Comparison of ENCODE assay signal across 15 mouse cellular contexts in the genomic region with DNA sequence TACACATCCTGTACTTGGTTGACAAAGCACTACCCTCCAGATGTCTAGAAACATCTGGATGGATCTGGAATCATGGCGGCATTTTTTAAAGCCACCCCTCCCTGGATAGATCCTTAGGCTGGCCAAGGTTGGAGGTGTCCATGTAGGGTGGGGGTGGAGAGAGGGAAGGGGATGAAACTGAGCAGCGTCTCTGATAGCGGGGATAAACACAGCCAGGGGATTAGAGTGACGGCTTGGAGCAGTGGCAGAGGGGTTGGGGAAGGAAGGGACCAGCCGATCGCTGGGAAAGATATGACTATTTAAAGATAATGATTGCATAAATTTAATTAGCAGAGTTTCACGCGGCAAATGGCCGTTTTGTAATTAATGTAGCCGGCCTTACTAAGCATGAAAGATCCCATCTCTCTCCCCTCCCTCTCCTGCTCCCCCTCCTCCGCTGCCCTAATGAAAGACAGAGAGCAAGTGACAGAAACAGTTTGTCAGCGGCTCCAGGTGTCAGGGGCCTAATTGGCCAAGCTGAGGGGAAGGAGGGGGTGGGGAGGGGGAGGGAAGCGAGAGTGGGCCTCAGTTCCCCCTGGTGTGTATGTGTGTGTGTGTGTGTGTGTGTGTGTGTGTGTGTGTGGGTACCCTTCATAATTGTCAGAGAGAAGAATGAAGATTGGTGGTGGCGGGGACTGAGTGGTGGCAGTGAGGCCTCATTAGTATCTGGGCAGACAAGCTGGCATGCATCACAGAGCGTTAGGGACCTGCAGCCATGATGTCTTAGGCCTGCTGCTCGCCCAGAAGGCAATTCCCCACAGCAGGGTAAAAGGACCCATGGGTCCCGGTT.
DNase-seq lines count a peak whose midpoint lies in the region; ATAC-seq lines count a peak whose summit lies in the region.
"Had no signal": no experiment of that assay in that cellular context is flagged by ENCODE, and none has a peak within 500 bp of the region (broad histone marks: within the 10 kb centered on the region; RNA-seq: fewer than 3 reads in every experiment).

No protein-coding gene starts in this region.

- DNase-seq in heart, adult 11 months: peak; percentile 85
- no peak for DNase-seq in heart, adult 18-20 months
- no peak for DNase-seq in forebrain, embryonic 10.5 days (ENCODE audit: extremely low spot score, low spot score)
- DNase-seq in hindbrain, embryonic 14.5 days (ENCODE audit: low spot score): peak; percentile 51
- DNase-seq in layer of hippocampus, postnatal 36 days: no peak
- DNase-seq: cerebellum, adult 9-10 months; gastrocnemius, postnatal 10 days; kidney, adult 18-20 months; lung, embryonic 14.5 days; thymus, adult 18-20 months had no signal

- H3K36me3 ChIP-seq in forebrain, embryonic 10.5 days (replicated peaks): no peaks in the 10 kb centered on the region
- no peaks in the 10 kb centered on the region for H3K36me3 ChIP-seq in hindbrain, embryonic 14.5 days (replicated peaks; ENCODE audit: control insufficient read depth, insufficient read depth)
- H3K36me3 ChIP-seq in neural tube, embryonic 12.5 days: peaks cover 6% of the 10 kb centered on the region; the same call in 1 of the 2 replicates
- H3K36me3 ChIP-seq: G1E; limb, embryonic 13.5 days had no signal

- WGBS in forebrain, embryonic 10.5 days: 15% methylated on average over 17 of the region's 17 CpGs
- WGBS in hindbrain, embryonic 14.5 days: 9% methylated on average over 16 of the region's 17 CpGs
- WGBS in neural tube, embryonic 12.5 days: 13% methylated on average over 17 of the region's 17 CpGs

- H3K9ac ChIP-seq in hindbrain, embryonic 14.5 days: no peak overlapping the region
- 0 out of 2 replicates have a peak overlapping the region, but pooled peaks have one; percentile 13 for H3K9ac ChIP-seq in neural tube, embryonic 12.5 days
- H3K9ac ChIP-seq: limb, embryonic 13.5 days; lung, embryonic 14.5 days had no signal

- no peaks in the 10 kb centered on the region for H3K9me3 ChIP-seq in forebrain, embryonic 10.5 days
- H3K9me3 ChIP-seq in hindbrain, embryonic 14.5 days (ENCODE audit: control insufficient read depth, low read length): no peaks in the 10 kb centered on the region
- no peaks in the 10 kb centered on the region for H3K9me3 ChIP-seq in neural tube, embryonic 12.5 days
- H3K9me3 ChIP-seq: limb, embryonic 13.5 days had no signal

- ATAC-seq in hindbrain, embryonic 14.5 days (ENCODE audit: low FRiP score): peak; percentile 39; the same call in 1 of the 2 replicates
- ATAC-seq in neural tube, embryonic 12.5 days (ENCODE audit: low FRiP score, low read depth): peak; percentile 54
- ATAC-seq in monocyte, adult 5-6 weeks (replicated peaks; ENCODE audit: insufficient number of reproducible peaks, low FRiP score, low TSS enrichment, poor library complexity, severe bottlenecking): no peak
- ATAC-seq in megakaryocyte, adult 5-6 weeks (ENCODE audit: poor library complexity, severe bottlenecking): no peak

- H3K4me1 ChIP-seq in forebrain, embryonic 10.5 days: peaks cover 96% of the 10 kb centered on the region
- H3K4me1 ChIP-seq in hindbrain, embryonic 14.5 days (replicated peaks; ENCODE audit: control insufficient read depth, insufficient read depth, low read length): peaks cover 32% of the 10 kb centered on the region
- peaks cover 65% of the 10 kb centered on the region for H3K4me1 ChIP-seq in neural tube, embryonic 12.5 days

- peaks cover 100% of the 10 kb centered on the region for H3K27me3 ChIP-seq in forebrain, embryonic 10.5 days (ENCODE audit: poor library complexity, severe bottlenecking)
- 0 out of 2 replicates have a peak, but pooled peaks cover 6% of the 10 kb centered on the region for H3K27me3 ChIP-seq in hindbrain, embryonic 14.5 days (ENCODE audit: control insufficient read depth, insufficient read depth, low read length)
- H3K27me3 ChIP-seq in neural tube, embryonic 12.5 days (replicated peaks): peaks cover 10% of the 10 kb centered on the region

- H3K27ac ChIP-seq in forebrain, embryonic 10.5 days: peak overlapping the region; percentile 61; the same call in 1 of the 2 replicates
- peak overlapping the region; percentile 69 for H3K27ac ChIP-seq in hindbrain, embryonic 14.5 days
- peak overlapping the region; percentile 10; the same call in 1 of the 2 replicates for H3K27ac ChIP-seq in neural tube, embryonic 12.5 days
- H3K27ac ChIP-seq: limb, embryonic 13.5 days had no signal

- H3K4me3 ChIP-seq in forebrain, embryonic 10.5 days: peak overlapping the region; percentile 23; the same call in 1 of the 2 replicates
- no peak overlapping the region for H3K4me3 ChIP-seq in hindbrain, embryonic 14.5 days (replicated peaks; ENCODE audit: low read length)
- H3K4me3 ChIP-seq in neural tube, embryonic 12.5 days: no peak overlapping the region
- H3K4me3 ChIP-seq: limb, embryonic 13.5 days had no signal

- 0 out of 2 replicates have a peak overlapping the region, but pooled peaks have one; percentile 11 for H3K4me2 ChIP-seq in hindbrain, embryonic 14.5 days (replicated peaks)
- H3K4me2 ChIP-seq in neural tube, embryonic 12.5 days (replicated peaks): peak overlapping the region; percentile 17; the same call in 1 of the 2 replicates
- H3K4me2 ChIP-seq: limb, embryonic 13.5 days; lung, embryonic 14.5 days had no signal

Comparison
In these comparisons a context has a peak if more than half of its experiments do, and no peak if none do; other contexts are left out.
1. DNase-seq: peak in heart, adult 11 months (single experiment) and hindbrain, embryonic 14.5 days (single experiment); none in heart, adult 18-20 months (0 of 2), forebrain, embryonic 10.5 days (single experiment) and layer of hippocampus, postnatal 36 days (0 of 2).
2. H3K27ac ChIP-seq: peak in every context shown above with its lines; median percentile 69 in hindbrain, embryonic 14.5 days; 61 in forebrain, embryonic 10.5 days; 10 in neural tube, embryonic 12.5 days.
3. ATAC-seq: peak in hindbrain, embryonic 14.5 days (single experiment) and neural tube, embryonic 12.5 days (single experiment); none in monocyte, adult 5-6 weeks (single experiment) and megakaryocyte, adult 5-6 weeks (single experiment).